Mouse (Mus musculus) megakaryocyte-erythroid progenitor cell, adult 5-6 weeks (primary cell): ENCODE measurements around the gene Tcte1. TPM values are rescaled to one million over a fixed set of nuclear protein-coding genes. Genes with fewer than 3 reads are reported as not detected.

ENCODE experiments used
- ATAC-seq: replicated peaks from 2 replicates; pipeline ENCODE4 v1.8.0; 2016; ENCODE audit warnings: mild to moderate bottlenecking, inconsistent platforms; ENCODE audit not compliant: severe bottlenecking, poor library complexity, low FRiP score, low TSS enrichment
- total RNA-seq, 2 experiments: library from RNA; stranded (forward) in 1 of 2; stranded (reverse) in 1 of 2; fragments of 200-1000, 215-1000 nt in 1 of 2; fragments of >200 nt in 1 of 2; fragmentation: Nextera tagmentation in 1 of 2; gene quantifications; 2 replicates each; pipeline ENCODE4 v1.2.3; 2014 to 2017

Tcte1 gene
- total RNA-seq, 2 experiments from 2014 or later: not detected

- ATAC-seq: no peak
Measured at GRCm38 (mm10) chr17:45578843-45579242, 55.6 kb downstream of the Tcte1 start.

GRCm38 (mm10) chr17:45579554-45579953, 56.3 kb downstream of the Tcte1 start:
- ATAC-seq: no peak

GRCm38 (mm10) chr17:45580958-45581477, 57.8 kb downstream of the Tcte1 start:
- ATAC-seq: no peak

- peak; percentile 42 for ATAC-seq
Measured at GRCm38 (mm10) chr17:45581567-45581983, 58.3 kb downstream of the Tcte1 start.

GRCm38 (mm10) chr17:45582188-45582587, 59.0 kb downstream of the Tcte1 start:
- ATAC-seq: peak; percentile 38

GRCm38 (mm10) chr17:45582715-45583355, 59.6 kb downstream of the Tcte1 start:
- no peak for ATAC-seq

GRCm38 (mm10) chr17:45584096-45584896, 61.1 kb downstream of the Tcte1 start:
- no peak for ATAC-seq

GRCm38 (mm10) chr17:45584939-45585678, 61.9 kb downstream of the Tcte1 start:
- ATAC-seq: no peak; the same call in 1 of the 2 replicates

GRCm38 (mm10) chr17:45585725-45586448, 62.7 kb downstream of the Tcte1 start:
- no peak for ATAC-seq

GRCm38 (mm10) chr17:45586449-45586837, 63.2 kb downstream of the Tcte1 start:
- ATAC-seq: no peak

- no peak for ATAC-seq
Measured at GRCm38 (mm10) chr17:45588370-45588769, 65.1 kb downstream of the Tcte1 start.

- no peak for ATAC-seq
Measured at GRCm38 (mm10) chr17:45589236-45589635, 66.0 kb downstream of the Tcte1 start.

GRCm38 (mm10) chr17:45589844-45590243, 66.6 kb downstream of the Tcte1 start:
- ATAC-seq: no peak

GRCm38 (mm10) chr17:45590410-45590809, 67.2 kb downstream of the Tcte1 start:
- no peak for ATAC-seq

- ATAC-seq: no peak
Measured at GRCm38 (mm10) chr17:45591701-45592605, 68.7 kb downstream of the Tcte1 start.
